Mouse (Mus musculus) liver, embryonic 14.5 days (tissue): ENCODE data around the gene Pycr2. TPM values are rescaled to one million over a fixed set of nuclear protein-coding genes. Genes with fewer than 3 reads are reported as not detected.

ENCODE experiments used
- ATAC-seq: fragments of 200-750 bp; cut with Nextera tagmentation; 2 replicates; pipeline ENCODE4 v1.8.0; 2017; ENCODE audit warnings: moderate number of reproducible peaks, mild to moderate bottlenecking, moderate library complexity; ENCODE audit not compliant: insufficient read depth
- DNase-seq, 3 experiments: peaks; one replicate each; pipeline ENCODE4 v3.0.0-alpha.2; 2012 to 2013; ENCODE audit warnings: low read depth in 3 of 3, low spot score in 3 of 3
- H3K27ac ChIP-seq: fragments of 300-500 bp; sonication (generic); 2 replicates; pipeline ENCODE4 v1.5.1; 2014; ENCODE audit warnings: moderate library complexity, mild to moderate bottlenecking, control low read depth, inconsistent platforms
- H3K27me3 ChIP-seq: fragments of 300-500 bp; sonication (generic); 2 replicates; pipeline ENCODE4 v1.6.1; 2014; ENCODE audit warnings: mild to moderate bottlenecking, low read length, moderate library complexity; ENCODE audit not compliant: control insufficient read depth, insufficient read depth
- H3K36me3 ChIP-seq: fragments of 300-500 bp; sonication (generic); replicated peaks from 2 replicates; pipeline ENCODE4 v1.6.1; 2014; ENCODE audit warnings: low read depth; ENCODE audit not compliant: control insufficient read depth, insufficient read depth
- H3K4me1 ChIP-seq, 2 experiments: fragments of 200-500 bp in 1 of 2; fragments of 300-500 bp in 1 of 2; sonication (generic) in 1 of 2; replicated peaks; 2 replicates each; pipeline ENCODE4 v1.6.1; 2012 to 2014; ENCODE audit warnings: antibody characterized with exemption in 1 of 2, inconsistent platforms in 1 of 2, low read length in 1 of 2; ENCODE audit not compliant: control insufficient read depth in 2 of 2, insufficient read depth in 2 of 2
- H3K4me2 ChIP-seq: fragments of 300-500 bp; sonication (generic); 2 replicates; pipeline ENCODE4 v1.6.1; 2014; ENCODE audit warnings: low read depth, mild to moderate bottlenecking, control low read depth, moderate library complexity
- H3K4me3 ChIP-seq, 2 experiments: fragments of 200-500 bp in 1 of 2; fragments of 300-500 bp in 1 of 2; sonication (generic) in 1 of 2; 2 replicates each; pipeline ENCODE4 v1.5.1; 2012 to 2014; ENCODE audit warnings: low read depth in 2 of 2, low read length in 2 of 2, mild to moderate bottlenecking in 2 of 2, control low read depth in 1 of 2, inconsistent platforms in 1 of 2, moderate library complexity in 1 of 2; ENCODE audit not compliant: insufficient read depth in 1 of 2
- H3K9ac ChIP-seq: fragments of 300-500 bp; sonication (generic); replicated peaks from 2 replicates; pipeline ENCODE4 v1.6.1; 2014; ENCODE audit warnings: mild to moderate bottlenecking, control low read depth, moderate library complexity
- H3K9me3 ChIP-seq: fragments of 300-500 bp; sonication (generic); 2 replicates; pipeline ENCODE4 v1.6.1; 2016; ENCODE audit warnings: low read length, mixed read lengths; ENCODE audit not compliant: control insufficient read depth
- CTCF ChIP-seq: IDR thresholded peaks from 2 replicates; pipeline ENCODE4 v1.5.1; 2016; ENCODE audit warnings: antibody characterized with exemption, low read depth, control low read depth
- EP300 ChIP-seq: IDR thresholded peaks from 2 replicates; pipeline ENCODE4 v1.6.1; 2016; ENCODE audit warnings: antibody characterized with exemption, low read depth
- WGBS: fragments of 180-500 bp; shearing (Covaris S2); extraction: QIAGEN DNeasy Blood & Tissue Kit; methylation state at CpG from one replicate; pipeline ENCODE4 v1.1.7; 2014; ENCODE audit not compliant: insufficient replicate concordance; 5-methylcytosine and 5-hydroxymethylcytosine counted together
- polyA plus RNA-seq, 2 experiments: library from polyadenylated mRNA; depleted of rRNA in 1 of 2; stranded (reverse) in 1 of 2; unstranded in 1 of 2; fragments of >200 nt; fragmentation: Nextera tagmentation in 1 of 2; extraction: Ambion mirVana in 1 of 2; gene quantifications; 2 replicates each; pipeline versions ENCODE4 v1.2.1 to v1.2.3; 2012 to 2014

The Pycr2 gene
- polyA plus RNA-seq, 2 experiments, result 52.0 to 84.6 TPM

DNA sequence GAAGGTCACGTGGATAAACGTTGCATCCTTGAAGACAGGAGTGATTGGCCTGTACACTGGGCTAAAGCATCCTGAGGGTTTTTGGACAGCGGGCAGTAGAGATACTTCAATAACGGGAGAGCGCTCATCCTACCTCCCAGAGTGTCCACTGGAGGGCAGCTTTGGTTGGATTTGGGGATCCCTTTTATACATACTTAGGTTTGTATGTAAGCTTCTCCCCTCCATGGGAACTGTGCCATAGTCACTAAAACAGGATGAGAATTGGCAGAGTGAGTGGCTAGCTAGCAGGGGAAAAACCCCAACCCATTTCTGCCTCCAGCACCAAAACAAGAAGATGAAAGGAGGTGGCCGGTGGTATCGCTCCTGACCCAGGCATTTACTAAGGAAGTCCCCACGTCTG lies 7.0 kb downstream of the Pycr2 start:
- H3K27ac ChIP-seq, result peak overlapping the region; percentile 33
- no peak overlapping the region for H3K4me3 ChIP-seq
- H3K27me3 ChIP-seq, result no peaks in the 10 kb centered on the region
- WGBS, result 49% methylated on average over 8 of the region's 8 CpGs
- DNase-seq (no peak), ATAC-seq (no peak)
- H3K4me1 ChIP-seq, result peaks cover 18 to 25% of the 10 kb centered on the region in 2 experiments
- H3K36me3 ChIP-seq, result peaks cover 31% of the 10 kb centered on the region
- H3K4me2 ChIP-seq, result peak overlapping the region; percentile 63
- peak overlapping the region; percentile 31 for H3K9ac ChIP-seq
- TF ChIP-seq CTCF (peak; percentile 54), EP300 (no peak)
- no peaks in the 10 kb centered on the region for H3K9me3 ChIP-seq

DNA sequence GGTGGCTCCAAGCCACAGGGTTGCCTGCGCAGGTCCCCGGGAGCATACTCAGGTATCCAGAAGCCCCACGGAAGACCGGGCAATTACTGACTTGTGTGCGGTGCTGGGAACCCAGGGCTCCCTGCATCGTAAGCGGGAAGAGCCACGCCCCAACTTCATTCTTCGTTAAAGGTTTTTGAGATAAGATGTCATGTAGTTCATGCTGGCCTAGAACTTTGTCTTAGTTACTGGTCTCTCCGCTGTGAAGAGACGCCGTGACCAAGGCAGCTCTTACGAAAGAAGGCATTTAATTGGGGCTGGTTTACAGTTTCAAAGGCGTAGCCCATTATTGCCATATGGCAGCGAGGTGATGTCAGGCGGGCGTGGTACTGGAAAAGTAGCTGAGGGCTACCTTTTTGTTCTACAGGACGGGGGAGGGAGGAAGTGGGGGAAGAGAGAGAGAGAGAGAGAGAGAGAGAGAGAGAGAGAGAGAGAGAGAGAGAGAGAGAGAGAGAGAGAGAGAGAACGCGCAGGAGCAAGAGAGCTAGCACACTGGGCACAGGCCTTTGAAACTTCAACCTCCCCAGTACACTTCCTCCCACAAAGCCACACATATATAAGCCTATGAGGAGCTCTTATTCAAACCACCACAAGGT lies 7.7 kb downstream of the Pycr2 start:
- H3K4me3 ChIP-seq, result peak overlapping the region; percentile 23 to 25; a peak in 1 of 4 replicates

DNA sequence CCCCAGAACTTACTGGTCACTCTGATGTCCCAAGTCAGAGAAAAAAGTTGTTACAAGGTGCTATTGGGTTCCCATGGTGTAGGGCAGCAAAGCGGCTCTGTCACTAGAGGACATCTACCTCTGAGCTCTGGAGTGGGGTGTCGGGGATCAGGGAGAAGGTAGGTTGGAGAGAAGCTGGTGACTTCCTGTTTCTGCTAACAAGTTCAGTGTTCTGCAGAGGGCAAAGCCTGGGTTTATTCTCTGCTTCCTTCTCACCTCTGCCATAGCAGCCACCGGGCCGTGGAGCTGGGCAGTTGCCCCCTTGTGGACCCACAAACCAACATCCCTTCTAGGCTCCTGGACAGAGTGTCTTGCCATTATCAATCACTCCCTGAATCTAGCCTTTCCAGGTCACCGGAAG lies 8.7 kb downstream of the Pycr2 start:
- TF ChIP-seq EP300, result no peak
- TF ChIP-seq CTCF, result no peak
- H3K9me3 ChIP-seq, result no peaks in the 10 kb centered on the region
- H3K36me3 ChIP-seq, result peaks cover 14% of the 10 kb centered on the region
- ATAC-seq (no peak), DNase-seq (no peak)
- 69% methylated on average over 5 of the region's 5 CpGs for WGBS
- no peak overlapping the region for H3K27ac ChIP-seq
- no peak overlapping the region for H3K4me3 ChIP-seq
- no peak overlapping the region for H3K4me2 ChIP-seq
- H3K4me1 ChIP-seq, result peaks cover 9 to 22% of the 10 kb centered on the region in 2 experiments
- H3K9ac ChIP-seq, result no peak overlapping the region
- H3K27me3 ChIP-seq, result no peaks in the 10 kb centered on the region

More for the DNA sequence above, 7.7 kb downstream of the Pycr2 start:
- no peaks in the 10 kb centered on the region for H3K9me3 ChIP-seq
- peak overlapping the region; percentile 31 for H3K9ac ChIP-seq
- H3K4me1 ChIP-seq, result peaks cover 13 to 25% of the 10 kb centered on the region in 2 experiments
- ATAC-seq (peak; percentile 55), DNase-seq (no peak)
- 26% methylated on average over 20 of the region's 20 CpGs for WGBS
- no peaks in the 10 kb centered on the region for H3K27me3 ChIP-seq
- no peak for TF ChIP-seq CTCF
- TF ChIP-seq EP300, result no peak
- H3K36me3 ChIP-seq, result peaks cover 24% of the 10 kb centered on the region
- H3K27ac ChIP-seq, result peak overlapping the region; percentile 9; the same call in 1 of the 2 replicates
- peak overlapping the region; percentile 63 for H3K4me2 ChIP-seq

DNA sequence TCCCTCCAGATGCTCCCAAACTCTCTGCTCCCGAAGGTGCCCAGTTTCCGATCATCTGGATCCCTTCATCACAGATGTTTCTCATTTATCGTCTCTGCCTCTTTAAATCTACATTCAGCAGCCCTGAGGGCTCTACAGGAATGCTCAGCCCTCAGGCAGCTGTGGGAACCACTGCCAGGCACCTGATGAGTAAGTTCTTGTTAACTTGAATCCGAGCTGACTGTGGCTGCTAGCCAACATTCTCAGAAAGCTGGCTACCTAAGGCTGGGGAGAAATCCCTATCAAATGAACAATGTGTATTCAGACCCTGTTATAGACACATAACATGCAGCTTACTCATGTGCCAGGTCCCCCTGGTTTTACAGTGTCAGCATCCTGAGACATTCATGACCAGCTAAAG lies 9.7 kb downstream of the Pycr2 start:
- H3K4me2 ChIP-seq, result no peak overlapping the region
- ATAC-seq (no peak), DNase-seq (no peak)
- H3K4me3 ChIP-seq, result no peak overlapping the region
- WGBS, result 84% methylated on average over 4 of the region's 4 CpGs
- H3K9ac ChIP-seq, result no peak overlapping the region
- no peak overlapping the region for H3K27ac ChIP-seq
- H3K27me3 ChIP-seq, result no peaks in the 10 kb centered on the region
- TF ChIP-seq CTCF (no peak), EP300 (no peak)
- H3K9me3 ChIP-seq, result no peaks in the 10 kb centered on the region
- peaks cover 9 to 22% of the 10 kb centered on the region in 2 experiments for H3K4me1 ChIP-seq
- peaks cover 4% of the 10 kb centered on the region for H3K36me3 ChIP-seq

DNA sequence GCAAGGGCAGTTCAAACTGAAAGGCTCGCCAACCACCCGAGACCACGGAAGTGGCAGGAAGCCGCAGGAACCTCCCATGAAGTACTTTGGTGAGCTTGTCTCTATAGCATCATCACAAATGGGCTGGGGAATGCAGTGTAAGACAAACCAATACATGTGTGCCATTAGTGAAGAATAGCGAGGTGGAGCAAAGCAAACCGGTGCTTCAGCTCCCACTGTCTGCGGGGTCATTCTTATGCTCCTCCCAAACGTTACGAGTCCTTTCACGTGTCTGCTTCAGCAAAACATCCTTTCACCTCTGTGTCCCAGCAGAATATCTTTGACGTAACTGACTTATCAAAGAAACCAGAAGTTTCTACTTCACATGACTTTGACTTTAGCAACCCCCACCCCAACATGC lies 12.3 kb downstream of the Pycr2 start:
- H3K27ac ChIP-seq, result no peak overlapping the region
- TF ChIP-seq CTCF (no peak), EP300 (no peak)
- no peak overlapping the region for H3K9ac ChIP-seq
- DNase-seq (no peak), ATAC-seq (no peak)
- H3K27me3 ChIP-seq, result no peaks in the 10 kb centered on the region
- H3K4me3 ChIP-seq, result no peak overlapping the region
- H3K4me2 ChIP-seq, result no peak overlapping the region
- H3K9me3 ChIP-seq, result no peaks in the 10 kb centered on the region
- 55% methylated on average over 11 of the region's 11 CpGs for WGBS
- peaks cover 6 to 18% of the 10 kb centered on the region in 2 experiments for H3K4me1 ChIP-seq
- no peaks in the 10 kb centered on the region for H3K36me3 ChIP-seq
